ENCODE assay signal across 8 mouse cellular contexts in the genomic region with DNA sequence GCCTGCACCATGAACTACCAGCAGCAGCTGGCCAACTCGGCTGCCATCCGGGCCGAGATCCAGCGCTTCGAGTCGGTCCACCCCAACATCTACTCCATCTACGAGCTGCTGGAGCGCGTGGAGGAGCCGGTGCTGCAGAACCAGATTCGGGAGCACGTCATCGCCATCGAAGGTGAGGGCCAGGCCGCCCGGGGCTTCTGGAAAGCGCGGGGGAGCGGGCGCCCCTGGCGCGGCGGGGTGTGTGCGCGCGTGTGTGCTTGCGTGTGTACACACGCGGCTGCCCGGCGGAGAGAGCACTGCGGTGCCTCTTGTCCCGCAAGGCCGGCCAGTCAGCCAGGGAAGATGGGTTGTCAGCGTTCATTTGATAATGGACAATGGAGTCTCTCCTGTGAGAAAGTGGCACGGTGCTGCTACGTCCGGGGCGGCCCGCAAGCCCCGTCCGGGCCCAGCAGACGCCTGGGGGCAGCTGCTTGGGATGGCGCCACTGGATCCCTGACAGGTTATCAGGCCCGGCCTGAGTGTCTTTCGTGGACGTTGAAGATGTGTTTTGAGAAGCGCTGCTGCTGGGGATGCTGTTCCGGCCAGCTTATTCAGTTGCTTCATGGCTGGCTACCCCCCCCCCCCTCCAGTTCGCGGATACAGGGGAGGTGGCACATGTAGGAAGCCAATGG. TPM values are rescaled to one million over a fixed set of nuclear protein-coding genes. Genes with fewer than 3 reads are reported as not detected.
DNase-seq lines count a peak whose midpoint lies in the region; ATAC-seq and TF ChIP-seq lines count a peak whose summit lies in the region.

No protein-coding gene starts in this region.

- intact Hi-C loops in gastrocnemius, postnatal 14 days (cut with DNase I; ENCODE audit: low total_unique reads), result loop anchor here (5.0 kb wide), 1 partner anchor 67 kb away; no protein-coding TSS in a partner anchor

- peaks cover 8% of the 10 kb centered on the region; the same call in 1 of the 2 replicates for H3K4me1 ChIP-seq in intestine, postnatal 0 days (replicated peaks; ENCODE audit: control insufficient read depth, insufficient read depth, low read length)
- peaks cover 18% of the 10 kb centered on the region for H3K4me1 ChIP-seq in liver, embryonic 12.5 days
- H3K4me1 ChIP-seq in neural tube, embryonic 12.5 days, result peaks cover 27% of the 10 kb centered on the region

- peak overlapping the region; percentile 89; the same call in 1 of the 2 replicates for H3K27ac ChIP-seq in intestine, postnatal 0 days (ENCODE audit: low read depth, low read length)
- no peak overlapping the region for H3K27ac ChIP-seq in liver, embryonic 12.5 days
- H3K27ac ChIP-seq in neural tube, embryonic 12.5 days, result peak overlapping the region; percentile 42; the same call in 1 of the 2 replicates

- no peaks in the 10 kb centered on the region for H3K9me3 ChIP-seq in intestine, postnatal 0 days (ENCODE audit: control insufficient read depth)
- no peaks in the 10 kb centered on the region; the same call in 1 of the 2 replicates for H3K9me3 ChIP-seq in liver, embryonic 12.5 days (replicated peaks)
- 0 out of 2 replicates have a peak, but pooled peaks cover 6% of the 10 kb centered on the region for H3K9me3 ChIP-seq in neural tube, embryonic 12.5 days

- H3K36me3 ChIP-seq in intestine, postnatal 0 days (ENCODE audit: control insufficient read depth, insufficient read depth), result no peaks in the 10 kb centered on the region
- H3K36me3 ChIP-seq in liver, embryonic 12.5 days, result no peaks in the 10 kb centered on the region
- H3K36me3 ChIP-seq in neural tube, embryonic 12.5 days, result peaks cover 7% of the 10 kb centered on the region

- no peak for TF ChIP-seq CTCF in intestine, postnatal 0 days (IDR thresholded peaks at IDR 0.05; ENCODE audit: low read depth)

- peak overlapping the region; percentile 83 for H3K4me3 ChIP-seq in intestine, postnatal 0 days (ENCODE audit: low read depth, low read length)
- H3K4me3 ChIP-seq in liver, embryonic 12.5 days, result peak overlapping the region; percentile 68
- H3K4me3 ChIP-seq in neural tube, embryonic 12.5 days, result peak overlapping the region; percentile 93

- H3K4me2 ChIP-seq in intestine, postnatal 0 days (replicated peaks; ENCODE audit: low read depth), result peak overlapping the region; percentile 98
- H3K4me2 ChIP-seq in liver, embryonic 12.5 days, result peak overlapping the region; percentile 79
- peak overlapping the region; percentile 94 for H3K4me2 ChIP-seq in neural tube, embryonic 12.5 days (replicated peaks)

- no peak for ATAC-seq in intestine, postnatal 0 days
- no peak for ATAC-seq in liver, embryonic 12.5 days
- peak; percentile 19 for ATAC-seq in neural tube, embryonic 12.5 days (ENCODE audit: low FRiP score, low read depth)
- no peak for ATAC-seq in megakaryocyte-erythroid progenitor cell, adult 5-6 weeks (replicated peaks; ENCODE audit: low FRiP score, low TSS enrichment, poor library complexity, severe bottlenecking)

- peak overlapping the region; percentile 80 for H3K9ac ChIP-seq in intestine, postnatal 0 days (ENCODE audit: low read depth, low read length)
- peak overlapping the region; percentile 57 for H3K9ac ChIP-seq in liver, embryonic 12.5 days
- H3K9ac ChIP-seq in neural tube, embryonic 12.5 days, result peak overlapping the region; percentile 92

- DNase-seq in thymus, postnatal 14 days, result peak; percentile 4
- DNase-seq in thymus, postnatal 25 days, result no peak
- peak; percentile 72 to 76 for DNase-seq in cerebellum, postnatal 25 days
- peak; percentile 63 for DNase-seq in gastrocnemius, postnatal 14 days

- no peaks in the 10 kb centered on the region for H3K27me3 ChIP-seq in intestine, postnatal 0 days (replicated peaks; ENCODE audit: control insufficient read depth, insufficient read depth, low read length)
- H3K27me3 ChIP-seq in liver, embryonic 12.5 days (replicated peaks), result peaks cover 57% of the 10 kb centered on the region
- no peaks in the 10 kb centered on the region for H3K27me3 ChIP-seq in neural tube, embryonic 12.5 days (replicated peaks)

- WGBS in intestine, postnatal 0 days, result under 1% methylated on average over 51 of the region's 51 CpGs
- WGBS in liver, embryonic 12.5 days (ENCODE audit: insufficient replicate concordance), result 2% methylated on average over 51 of the region's 51 CpGs
- under 1% methylated on average over 51 of the region's 51 CpGs for WGBS in neural tube, embryonic 12.5 days

RNA-seq across cellular contexts. Expression of a gene that starts 0.9 kb away (rescaled TPM):
- 10 to 100 TPM; 28.3 to 32.3 TPM for total RNA-seq in gastrocnemius, postnatal 14 days (2021)
- 6.1 and 7.0 TPM in 2 replicates for polyA plus RNA-seq in intestine, postnatal 0 days (2015; fragmentation: Nextera tagmentation; extraction: Ambion mirVana)
- 4.1 and 4.6 TPM in 2 replicates for polyA plus RNA-seq in liver, embryonic 12.5 days (2016; fragmentation: Nextera tagmentation; extraction: Ambion mirVana)
- polyA plus RNA-seq in neural tube, embryonic 12.5 days (2016; fragmentation: Nextera tagmentation; extraction: Ambion mirVana), result 61.6 and 76.1 TPM in 2 replicates
- total RNA-seq in megakaryocyte-erythroid progenitor cell, adult 5-6 weeks (2014; fragmentation: Nextera tagmentation), result 29.5 and 35.0 TPM in 2 replicates
- total RNA-seq in megakaryocyte-erythroid progenitor cell, adult 5-6 weeks (2017), result 12.8 and 21.7 TPM in 2 replicates
